Mouse (Mus musculus) neutrophil, adult 59 days (primary cell): ENCODE results near the gene Iqcf4. TPM values are rescaled to one million over a fixed set of nuclear protein-coding genes. Genes with fewer than 3 reads are reported as not detected.

Source experiments
- total RNA-seq, 2 experiments: library from RNA; stranded (reverse); gene quantifications; 1 replicate in 1 of 2; 2 replicates in 1 of 2; pipeline ENCODE4 v1.2.4; 2023

Iqcf4 gene
- total RNA-seq = not detected

GRCm38 (mm10) chr9:106570896-106571295 lies at the start of gene Iqcf4:
TSS of gene Iqcf4 (minus strand) at chr9:106570996.

GRCm38 (mm10) chr9:106561531-106561930 lies 9.3 kb downstream of the Iqcf4 start, which contains the start of gene Iqcf3:
TSS of gene Iqcf3 (minus strand) at chr9:106561631.

Other genes with a start within 250 kb of the Iqcf4 start
- gene Dusp7, start 202.4 kb downstream of the Iqcf4 start, total RNA-seq = 10 to 100 TPM; 23.1 to 29.5 TPM
- gene Rpl29, start 141.5 kb downstream of the Iqcf4 start, total RNA-seq = 100 to 1,000 TPM; 362 to 383 TPM
- gene Acy1, start 132.7 kb downstream of the Iqcf4 start, total RNA-seq = 1 to 10 TPM; 5.0 to 5.1 TPM
- gene Abhd14b, start 123.5 kb downstream of the Iqcf4 start, total RNA-seq = 1 to 10 TPM; 2.5 TPM
- gene Abhd14a, start 123.3 kb downstream of the Iqcf4 start, total RNA-seq = 1 to 10 TPM; 2.7 to 3.0 TPM
- 1 to 10 TPM in 1 of 2 experiments, under 1 TPM in 1; 0.71 to 1.5 TPM for gene Pcbp4, start 117.7 kb downstream of the Iqcf4 start, total RNA-seq
- gene Gpr62, start 105.1 kb downstream of the Iqcf4 start, total RNA-seq = not detected
- gene Rrp9, start 95.0 kb downstream of the Iqcf4 start, total RNA-seq = 10 to 100 TPM in 1 of 2 experiments, 1 to 10 TPM in 1; 7.8 to 10.9 TPM
- gene Parp3, start 94.0 kb downstream of the Iqcf4 start, total RNA-seq = 10 to 100 TPM; 20.3 to 20.6 TPM
- not detected for gene Iqcf1, start 71.0 kb downstream of the Iqcf4 start, total RNA-seq
- gene Iqcf5, start 56.4 kb downstream of the Iqcf4 start, total RNA-seq = not detected
- not detected for gene Iqcf3, start 9.4 kb downstream of the Iqcf4 start, total RNA-seq
- gene Iqcf6, start 55.6 kb upstream of the Iqcf4 start, total RNA-seq = not detected
- gene Grm2, start 85.1 kb upstream of the Iqcf4 start, total RNA-seq = not detected
- 10 to 100 TPM in 1 of 2 experiments, 1 to 10 TPM in 1; 7.2 to 15.3 TPM for gene Tex264, start 114.9 kb upstream of the Iqcf4 start, total RNA-seq
- 10 to 100 TPM; 11.9 to 14.6 TPM for gene Rad54l2, start 218.2 kb upstream of the Iqcf4 start, total RNA-seq